Mouse (Mus musculus): ENCODE results near the gene Mettl6. TPM values are rescaled to one million over a fixed set of nuclear protein-coding genes. Genes with fewer than 3 reads are reported as not detected.

Gene Mettl6
- 40.3 and 49.4 TPM in 2 replicates for total RNA-seq (2017)

DNA sequence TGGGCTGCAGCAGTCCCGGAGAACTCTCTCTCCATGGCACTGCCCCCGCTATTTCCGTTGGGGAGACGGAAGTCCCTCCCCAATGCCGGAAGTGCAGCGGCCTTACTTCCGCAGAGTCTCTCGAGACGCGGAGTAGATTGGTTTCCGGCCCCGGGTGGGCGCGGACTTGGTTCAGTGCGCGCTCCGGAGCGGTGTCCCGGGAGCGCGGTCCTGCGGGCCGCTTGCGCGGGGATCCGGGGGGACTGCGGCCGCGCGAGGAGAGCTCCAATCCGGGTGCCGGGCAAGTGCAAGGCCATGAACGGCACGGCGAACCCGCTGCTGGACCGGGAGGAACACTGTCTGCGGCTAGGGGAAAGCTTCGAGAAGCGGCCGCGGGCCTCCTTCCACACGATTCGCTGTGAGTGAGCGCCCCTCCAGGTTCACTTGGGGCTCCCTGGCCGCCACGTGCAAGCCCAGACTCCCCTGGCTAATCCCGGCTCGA is at the start of gene Mettl6:
TSS of gene Mettl6 (minus strand) at position 66 of the 481 bp plus-strand sequence.
- peak; percentile 91 for ATAC-seq (ENCODE audit: extremely low read depth, insufficient number of reproducible peaks, low FRiP score, poor library complexity, severe bottlenecking)

DNA sequence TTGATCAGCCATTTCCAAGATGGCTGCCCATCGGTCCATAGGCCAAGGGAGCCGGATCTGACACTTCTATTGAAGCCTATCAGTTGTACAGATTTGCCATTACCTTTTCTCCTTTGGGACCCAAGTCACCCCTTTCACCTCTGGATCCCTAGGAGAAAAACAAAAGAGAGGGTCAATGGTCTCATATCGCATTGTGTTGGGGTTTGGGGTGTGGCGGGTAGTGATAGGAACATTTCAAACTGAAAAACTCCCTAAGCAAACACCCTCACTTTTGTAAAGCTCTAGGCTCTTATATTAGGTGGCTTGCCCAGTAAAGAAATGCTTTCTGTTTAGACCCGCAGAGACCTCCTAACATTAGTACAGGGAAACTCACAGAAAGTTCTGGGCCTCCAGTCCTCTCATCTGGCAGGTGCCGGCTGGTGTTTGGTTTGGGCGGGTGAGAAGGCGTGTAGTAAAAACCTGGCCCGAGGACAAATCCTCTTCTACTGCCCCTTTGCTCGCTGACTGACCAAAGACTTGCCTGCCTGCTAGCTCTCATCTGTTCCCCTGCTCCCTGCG is 49.1 kb upstream of the Mettl6 start:
- no peak for ATAC-seq (ENCODE audit: extremely low read depth, insufficient number of reproducible peaks, low FRiP score, poor library complexity, severe bottlenecking)

DNA sequence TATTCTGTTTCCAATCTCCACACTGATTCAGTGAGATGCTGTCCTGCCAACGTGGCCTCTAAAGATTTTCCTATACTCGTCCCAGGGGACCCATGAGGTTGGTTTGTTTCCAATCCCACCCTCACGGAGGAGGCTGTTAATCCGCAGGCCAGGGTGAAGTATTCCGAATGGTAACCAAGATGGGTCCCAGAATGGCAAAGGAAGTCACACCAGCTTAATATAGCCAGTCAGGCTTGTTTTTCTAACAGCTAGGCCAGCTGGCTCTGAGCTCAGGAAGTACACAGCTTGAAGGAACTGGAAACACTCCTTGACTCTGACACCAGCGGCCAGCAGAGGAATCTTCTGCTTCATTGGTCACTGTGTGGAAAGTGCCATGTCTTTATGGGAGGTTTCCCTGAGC is 42.5 kb upstream of the Mettl6 start:
- ATAC-seq (ENCODE audit: extremely low read depth, insufficient number of reproducible peaks, low FRiP score, poor library complexity, severe bottlenecking) = no peak

DNA sequence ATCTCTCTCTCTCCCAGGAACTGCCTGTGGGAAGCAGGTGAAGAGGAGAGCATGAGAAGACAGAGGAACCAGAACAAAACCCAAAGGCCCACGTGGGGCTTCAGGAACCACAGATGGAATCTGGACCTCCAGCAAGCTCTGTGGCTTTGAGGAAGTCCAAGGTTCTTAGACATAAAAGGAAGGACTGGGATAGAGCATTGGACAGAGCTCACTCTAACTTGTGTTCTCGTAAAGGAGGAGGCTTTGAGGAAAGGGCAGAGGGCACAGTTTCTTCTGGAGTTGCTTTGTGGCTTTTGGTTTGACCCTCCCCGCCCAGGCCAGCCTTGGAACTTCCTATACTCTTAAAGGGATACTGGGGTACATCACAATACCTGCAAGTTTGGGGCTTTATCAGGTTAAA is 37.8 kb upstream of the Mettl6 start:
- ATAC-seq (ENCODE audit: extremely low read depth, insufficient number of reproducible peaks, low FRiP score, poor library complexity, severe bottlenecking) = no peak

DNA sequence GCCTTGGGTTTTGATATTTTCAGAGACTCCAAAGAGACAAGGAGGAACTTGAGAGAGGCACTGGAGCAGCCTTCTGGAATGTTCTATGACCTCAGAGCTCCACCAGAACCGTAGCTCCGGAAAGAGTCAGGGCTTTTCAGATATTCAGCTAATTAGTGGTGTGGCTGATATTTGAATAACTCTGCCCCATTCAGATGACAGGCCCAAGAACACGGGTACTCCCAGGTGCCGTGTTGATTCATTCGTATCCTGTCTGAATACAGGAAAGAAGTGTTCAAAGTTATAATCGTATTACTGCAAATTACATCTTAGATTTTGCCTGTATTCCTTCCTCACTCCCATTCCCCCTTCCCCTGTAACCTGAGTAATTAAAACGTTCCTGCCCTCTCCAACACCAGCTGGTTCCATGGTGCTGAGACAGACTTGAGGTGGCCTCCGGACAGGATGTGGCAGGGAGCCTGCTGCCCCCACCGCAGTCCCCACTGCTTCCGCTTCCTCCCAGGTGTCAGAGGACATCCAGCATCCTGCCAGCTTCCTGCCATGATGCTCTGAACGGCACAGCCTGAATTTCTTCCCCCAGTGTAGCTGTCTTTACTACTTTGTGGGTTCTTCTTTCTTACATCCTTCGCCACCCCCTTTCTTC is 36.8 kb upstream of the Mettl6 start:
- peak; percentile 91 for ATAC-seq (ENCODE audit: extremely low read depth, insufficient number of reproducible peaks, low FRiP score, poor library complexity, severe bottlenecking)

DNA sequence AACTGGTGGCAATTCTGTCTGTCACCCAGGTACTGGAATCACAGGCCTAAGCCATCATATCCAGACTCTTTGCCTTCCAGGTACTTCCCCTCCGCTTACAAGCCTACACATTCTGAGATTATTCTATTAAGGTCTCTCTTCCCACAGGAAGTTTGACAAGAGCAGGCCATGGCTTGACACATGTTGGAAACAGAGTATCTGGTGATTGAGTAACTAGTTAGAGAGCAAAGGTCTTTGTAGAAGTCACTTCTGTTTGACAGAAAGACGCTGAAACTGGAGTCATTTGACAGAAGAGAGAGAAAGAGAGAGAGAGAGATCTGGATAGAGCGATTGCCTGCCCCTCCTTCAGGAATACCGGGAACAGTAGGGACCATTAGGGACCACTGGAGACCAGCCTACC is 36.0 kb upstream of the Mettl6 start:
- ATAC-seq (ENCODE audit: extremely low read depth, insufficient number of reproducible peaks, low FRiP score, poor library complexity, severe bottlenecking) = no peak

DNA sequence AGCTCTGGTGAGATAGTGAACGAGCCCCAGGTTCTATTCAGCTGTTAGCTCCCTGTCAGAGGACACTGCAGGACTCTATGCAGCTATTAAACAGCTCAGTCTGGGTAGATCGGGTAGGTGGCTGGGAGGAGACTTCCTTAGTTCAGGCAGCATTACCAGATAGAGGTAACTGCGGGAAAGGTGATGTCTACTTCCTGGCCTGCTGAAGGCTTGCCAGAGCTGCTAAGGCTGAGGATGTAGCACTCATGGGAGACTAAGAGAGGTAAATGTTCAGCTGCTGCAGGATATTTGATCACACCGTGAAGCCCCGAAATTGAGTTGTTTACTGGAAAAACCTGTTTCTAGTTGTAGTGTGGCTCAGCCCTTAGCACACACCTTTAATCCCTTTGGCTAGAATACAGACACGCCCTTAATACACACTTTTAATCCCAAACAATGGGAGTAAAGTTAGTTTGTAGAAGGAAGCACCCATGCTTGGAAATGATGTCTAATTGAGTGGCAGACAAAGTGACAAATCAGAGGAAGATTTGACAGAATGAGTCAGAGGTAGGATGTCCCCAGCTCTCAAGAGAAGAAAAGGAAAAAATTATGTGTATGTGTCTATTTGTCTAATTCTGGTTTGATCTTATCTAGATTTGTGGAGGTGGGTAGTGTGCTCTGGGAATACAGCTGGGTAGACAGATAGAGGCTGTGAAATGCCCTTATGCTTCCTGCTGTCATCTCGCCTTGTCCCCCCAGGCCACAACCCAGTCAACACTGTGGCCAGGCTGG is 30.4 kb upstream of the Mettl6 start:
- ATAC-seq (ENCODE audit: extremely low read depth, insufficient number of reproducible peaks, low FRiP score, poor library complexity, severe bottlenecking) = no peak

DNA sequence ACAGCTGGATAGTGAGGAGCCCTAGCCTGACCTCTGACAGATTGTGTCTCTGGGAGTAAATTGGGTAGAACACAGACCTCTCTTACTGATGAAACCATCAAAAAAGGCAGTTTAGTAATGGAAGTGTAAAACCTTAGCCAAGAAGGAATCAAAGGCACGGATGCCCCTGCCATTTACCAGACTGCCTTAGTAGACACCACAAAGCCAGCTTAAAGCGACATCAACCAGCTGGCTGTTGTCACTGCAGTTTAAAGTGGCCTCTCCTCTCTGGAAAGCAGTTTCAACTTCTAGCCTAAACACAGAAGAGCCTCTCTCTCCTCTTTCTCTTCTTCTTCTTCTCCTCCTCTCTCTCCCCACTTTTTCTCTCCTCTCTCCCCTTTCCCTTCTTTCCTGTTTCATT is 26.5 kb upstream of the Mettl6 start:
- ATAC-seq (ENCODE audit: extremely low read depth, insufficient number of reproducible peaks, low FRiP score, poor library complexity, severe bottlenecking) = no peak

DNA sequence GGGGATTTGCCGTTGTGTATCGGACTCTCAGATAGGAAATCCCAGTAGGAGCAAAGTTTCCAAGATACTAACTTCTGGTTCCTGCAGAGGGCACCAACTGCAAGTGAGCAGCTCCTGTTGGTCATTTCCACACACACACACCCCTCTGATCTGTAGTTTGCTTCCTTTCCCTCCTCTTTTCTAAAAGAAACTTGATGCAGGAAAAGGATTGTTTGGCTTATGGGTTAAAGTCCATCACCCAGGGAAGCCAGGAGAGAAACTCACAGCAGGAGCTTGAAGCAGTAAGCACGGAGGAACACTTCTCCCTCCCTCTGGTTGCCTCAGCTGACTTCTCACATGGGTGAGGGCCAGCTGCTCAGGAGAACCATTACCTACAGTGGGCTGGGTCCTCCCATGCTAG is 24.3 kb upstream of the Mettl6 start:
- ATAC-seq (ENCODE audit: extremely low read depth, insufficient number of reproducible peaks, low FRiP score, poor library complexity, severe bottlenecking) = no peak

DNA sequence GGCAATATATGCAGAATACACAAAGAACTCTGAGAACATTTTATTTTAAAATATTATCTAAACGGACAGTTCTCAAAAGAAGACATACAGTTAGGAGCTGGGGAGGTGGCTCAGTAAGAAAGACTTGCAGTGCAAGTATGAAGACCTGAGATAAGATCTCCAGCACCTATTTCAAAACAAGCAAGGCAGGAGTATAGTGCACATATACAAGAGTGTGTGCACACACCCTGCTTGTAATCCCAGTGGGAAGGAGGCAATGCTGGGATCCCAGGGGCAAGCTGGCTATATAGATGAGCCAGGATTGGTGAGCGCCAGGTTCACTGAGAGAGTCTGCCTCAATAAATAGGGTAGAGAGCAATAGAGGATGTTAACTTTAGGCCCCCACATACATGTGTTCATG is 21.1 kb upstream of the Mettl6 start:
- ATAC-seq (ENCODE audit: extremely low read depth, insufficient number of reproducible peaks, low FRiP score, poor library complexity, severe bottlenecking) = no peak

DNA sequence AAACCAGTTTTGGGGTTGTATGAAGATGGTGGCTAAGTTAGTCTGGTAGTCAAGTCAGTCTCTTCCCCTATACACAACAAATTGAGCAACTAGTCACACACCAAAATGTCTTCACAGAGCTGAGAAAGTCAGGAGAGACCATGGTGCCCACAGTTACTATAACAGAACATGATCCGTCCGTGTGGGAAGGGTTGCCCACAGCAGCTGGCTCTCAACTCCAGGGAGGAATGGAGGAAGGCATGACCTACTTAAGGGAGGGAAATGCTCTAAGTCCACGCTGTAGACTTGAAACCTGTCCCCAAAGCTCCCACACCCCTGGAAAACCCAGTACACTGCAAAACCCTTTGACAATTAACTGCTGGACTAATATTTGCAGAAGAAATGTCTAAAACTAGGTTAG is 15.5 kb upstream of the Mettl6 start:
- ATAC-seq (ENCODE audit: extremely low read depth, insufficient number of reproducible peaks, low FRiP score, poor library complexity, severe bottlenecking) = no peak

DNA sequence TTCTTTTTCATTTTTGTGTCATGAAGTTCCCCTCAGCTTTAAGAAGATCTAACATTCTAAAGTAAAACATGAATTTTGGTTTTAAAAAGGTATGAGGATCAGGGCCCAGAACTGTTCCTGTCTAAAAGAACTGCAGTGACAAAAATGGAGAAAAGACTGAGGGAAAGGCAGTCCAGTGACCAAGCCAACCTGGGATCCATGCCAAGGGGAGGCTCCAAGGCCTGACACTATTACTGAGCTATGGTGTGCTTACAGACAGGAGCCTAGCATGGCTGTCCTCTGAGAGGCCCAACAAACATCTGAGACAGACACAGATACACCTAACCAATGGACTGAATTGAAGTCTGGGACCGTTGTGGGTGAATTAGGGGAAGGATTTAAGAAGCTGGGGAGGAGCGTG is 15.1 kb upstream of the Mettl6 start:
- ATAC-seq (ENCODE audit: extremely low read depth, insufficient number of reproducible peaks, low FRiP score, poor library complexity, severe bottlenecking) = no peak

DNA sequence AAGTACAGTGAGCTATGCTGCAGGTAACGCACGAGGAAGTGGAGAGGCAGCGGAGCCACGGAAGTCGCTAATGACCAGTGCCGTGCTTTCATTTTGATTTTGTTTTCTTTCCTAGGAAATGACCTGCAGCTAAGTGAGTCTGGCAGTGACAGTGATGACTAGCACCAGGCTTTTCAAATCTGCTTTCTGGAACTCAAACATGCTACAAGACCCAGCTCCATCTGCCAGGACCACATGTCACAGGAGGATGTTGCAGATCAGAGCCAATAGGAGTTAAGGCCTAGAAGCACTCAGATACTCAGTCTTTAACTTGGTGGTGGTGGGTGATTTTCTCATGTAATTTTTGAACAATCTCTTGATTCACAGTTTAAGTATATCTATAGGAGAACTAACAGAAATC is 11.6 kb upstream of the Mettl6 start:
- no peak for ATAC-seq (ENCODE audit: extremely low read depth, insufficient number of reproducible peaks, low FRiP score, poor library complexity, severe bottlenecking)

DNA sequence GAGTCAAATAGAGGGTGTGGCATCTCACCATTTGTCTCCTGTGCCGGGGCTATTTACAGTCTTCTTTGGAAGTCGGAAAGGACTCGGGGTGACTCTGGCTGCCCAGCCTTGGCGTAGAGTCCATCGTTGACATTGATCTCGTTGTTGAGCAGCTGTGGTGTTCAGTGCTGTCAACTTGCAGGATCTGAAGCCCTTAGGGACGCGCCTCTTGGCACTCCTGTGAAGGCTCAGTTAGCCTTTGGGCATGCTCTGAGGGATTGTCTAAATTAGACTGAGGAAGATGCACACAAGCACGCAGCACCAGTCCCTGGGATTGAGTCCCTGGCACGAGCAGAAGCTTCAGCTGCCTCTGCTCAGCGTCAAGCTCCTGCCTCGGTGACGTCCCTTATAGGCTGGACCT is 8.6 kb upstream of the Mettl6 start:
- no peak for ATAC-seq (ENCODE audit: extremely low read depth, insufficient number of reproducible peaks, low FRiP score, poor library complexity, severe bottlenecking)

DNA sequence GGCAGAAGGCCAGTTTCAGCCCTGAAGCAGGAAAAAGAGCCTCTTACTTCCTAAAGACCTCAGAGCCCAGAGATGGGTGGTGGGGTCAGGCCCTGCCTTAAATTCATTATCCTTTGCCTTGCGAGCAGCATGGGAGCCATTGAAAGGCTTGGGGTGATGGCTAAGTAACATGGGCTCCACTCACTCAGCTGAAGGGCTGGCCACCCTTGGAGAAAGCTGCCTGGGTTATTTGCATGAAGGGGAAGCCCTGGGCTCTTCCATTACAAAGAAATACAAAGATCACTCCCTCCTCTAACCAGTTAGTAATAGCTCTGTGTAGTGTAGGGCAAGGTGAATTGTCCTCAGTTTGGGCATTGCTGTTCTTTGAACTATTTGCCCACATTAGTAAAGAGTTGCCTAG is 4.7 kb upstream of the Mettl6 start:
- ATAC-seq (ENCODE audit: extremely low read depth, insufficient number of reproducible peaks, low FRiP score, poor library complexity, severe bottlenecking) = no peak

DNA sequence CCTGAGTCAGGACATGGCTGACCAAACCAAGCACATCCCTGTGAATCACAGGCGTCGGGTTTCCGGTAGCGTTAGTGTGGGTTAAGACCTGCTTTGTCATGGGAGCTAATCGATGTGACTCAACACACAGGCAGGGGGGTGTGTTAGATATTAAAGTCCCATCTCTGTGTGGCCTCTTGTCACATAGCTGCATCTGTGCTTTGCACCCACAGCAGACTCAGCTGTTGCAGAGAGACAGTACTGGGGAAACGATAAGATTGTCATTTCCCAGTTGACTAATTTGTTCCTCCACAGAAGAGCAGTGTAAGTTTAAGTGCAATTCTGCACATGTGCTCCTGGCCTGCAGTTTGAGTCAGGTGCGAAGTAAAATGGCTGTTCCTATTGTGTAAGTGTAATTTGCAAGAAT is 1.4 kb upstream of the Mettl6 start:
- ATAC-seq (ENCODE audit: extremely low read depth, insufficient number of reproducible peaks, low FRiP score, poor library complexity, severe bottlenecking) = no peak

DNA sequence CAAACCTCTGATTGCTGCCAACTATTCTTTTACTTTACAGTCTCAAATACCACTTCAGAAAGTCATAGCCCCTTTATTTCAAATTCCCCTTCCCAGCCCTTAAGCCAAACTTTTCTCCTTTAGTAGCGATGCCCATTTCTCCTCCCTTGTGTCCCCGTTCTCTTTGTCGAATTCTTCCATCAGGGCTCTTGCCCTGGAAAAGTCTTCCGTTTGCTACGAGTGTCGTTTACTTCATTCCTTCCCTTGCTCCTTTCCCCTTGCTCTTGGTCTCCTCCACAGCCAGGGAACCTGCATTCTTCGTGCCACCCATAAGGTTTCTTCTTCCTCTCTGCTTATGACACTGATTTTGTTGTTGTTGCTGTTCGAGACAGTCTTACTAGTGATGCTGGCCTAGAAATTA is 698 bp upstream of the Mettl6 start:
- no peak for ATAC-seq (ENCODE audit: extremely low read depth, insufficient number of reproducible peaks, low FRiP score, poor library complexity, severe bottlenecking)

DNA sequence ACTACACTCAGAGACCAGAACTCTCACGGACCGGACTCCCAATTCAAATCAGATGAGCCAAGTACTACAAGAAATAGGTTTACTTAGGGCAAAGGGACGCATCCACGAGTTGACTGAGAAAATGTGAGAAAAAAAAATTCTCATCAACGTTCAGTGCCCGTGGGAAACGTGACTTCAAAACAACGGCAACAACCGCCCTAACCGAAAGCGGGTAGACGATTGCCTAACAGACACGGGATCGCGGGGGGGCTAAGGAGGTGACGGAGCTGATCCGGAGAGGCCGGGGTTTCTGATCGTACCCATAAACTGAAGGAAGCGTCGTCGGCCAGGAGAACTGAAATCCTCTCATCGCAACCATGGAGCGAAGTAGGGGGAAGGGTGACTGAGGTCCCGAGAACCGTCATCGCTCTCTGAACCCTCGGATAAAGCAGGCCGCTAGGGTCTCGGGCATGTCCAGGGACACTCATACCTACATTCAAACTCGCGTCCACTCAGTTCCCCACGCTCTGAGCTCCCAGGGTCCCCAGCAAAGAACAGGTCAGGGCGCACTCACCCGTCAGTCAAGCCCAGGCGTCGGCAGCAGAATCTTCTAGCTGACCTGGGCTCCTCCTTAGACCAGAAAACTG is 378 bp downstream of the Mettl6 start, which contains the start of gene Eaf1:
TSS of gene Eaf1 (plus strand) at position 51 of the 626 bp plus-strand sequence.
- peak; percentile 18 for ATAC-seq (ENCODE audit: extremely low read depth, insufficient number of reproducible peaks, low FRiP score, poor library complexity, severe bottlenecking)

DNA sequence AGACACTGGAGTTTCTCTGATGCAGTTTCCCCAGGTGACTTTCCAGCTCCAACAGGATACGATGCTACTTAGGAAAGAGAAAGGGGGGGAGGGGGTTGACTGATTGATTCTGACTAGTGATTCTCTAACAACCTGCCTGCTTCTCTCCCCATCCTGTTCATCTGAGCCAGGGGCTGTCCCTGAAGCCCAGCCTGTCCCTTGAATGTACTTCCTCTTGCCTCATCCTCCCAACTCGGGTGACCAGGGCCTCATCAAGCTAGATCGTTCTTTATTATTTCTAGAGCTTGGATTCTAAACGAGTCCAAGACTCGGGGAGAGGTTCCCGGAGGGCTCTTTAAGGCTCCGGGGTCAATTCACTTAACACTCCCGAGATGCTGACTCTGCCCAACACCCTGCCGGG is 939 bp downstream of the Mettl6 start:
- ATAC-seq (ENCODE audit: extremely low read depth, insufficient number of reproducible peaks, low FRiP score, poor library complexity, severe bottlenecking) = no peak

DNA sequence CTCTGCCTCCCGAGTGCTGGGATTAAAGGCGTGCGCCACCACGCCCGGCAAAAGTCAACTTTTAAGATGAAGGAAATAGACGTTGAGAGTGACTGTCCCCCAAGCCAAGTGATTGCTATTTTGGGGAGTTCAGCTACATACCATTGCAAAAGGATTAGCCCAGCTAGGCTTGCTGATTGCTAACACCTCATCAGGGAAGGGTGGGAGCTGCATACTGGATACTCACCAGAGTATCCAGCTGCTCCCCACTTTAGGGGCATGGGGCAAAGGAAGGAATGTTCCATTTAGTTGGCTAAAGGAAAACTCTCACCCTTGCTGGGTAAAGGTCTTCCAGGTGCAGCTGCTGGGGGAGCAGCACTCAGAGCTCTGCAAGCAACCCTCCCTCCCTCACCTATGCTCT is 6.8 kb downstream of the Mettl6 start:
- ATAC-seq (ENCODE audit: extremely low read depth, insufficient number of reproducible peaks, low FRiP score, poor library complexity, severe bottlenecking) = no peak
